Mouse (Mus musculus) intestine, postnatal 0 days (tissue): ENCODE data around the gene Pon2. TPM values are rescaled to one million over a fixed set of nuclear protein-coding genes. Genes with fewer than 3 reads are reported as not detected.
"Not testable (repeated sequence)": the region's sequence is repeated elsewhere in the genome, so short reads cannot be mapped to it uniquely, and the experiment has no call there.

ENCODE experiments used
- ATAC-seq: fragments of 200-750 bp; cut with Nextera tagmentation; 2 replicates; pipeline ENCODE4 v1.8.0; 2017; ENCODE audit warnings: mild to moderate bottlenecking, moderate TSS enrichment, moderate library complexity
- H3K27ac ChIP-seq: fragments of 300-500 bp; sonication (generic); 2 replicates; pipeline ENCODE4 v1.5.1; 2014; ENCODE audit warnings: mild to moderate bottlenecking, low read depth, low read length, moderate library complexity
- H3K27me3 ChIP-seq: fragments of 300-500 bp; sonication (generic); replicated peaks from 2 replicates; pipeline ENCODE4 v1.6.1; 2014; ENCODE audit warnings: low read length, mixed read lengths; ENCODE audit not compliant: control insufficient read depth, insufficient read depth
- H3K36me3 ChIP-seq: fragments of 300-500 bp; sonication (generic); 2 replicates; pipeline ENCODE4 v1.6.1; 2014; ENCODE audit warnings: mild to moderate bottlenecking, moderate library complexity; ENCODE audit not compliant: control insufficient read depth, insufficient read depth
- H3K4me1 ChIP-seq: fragments of 300-500 bp; sonication (generic); replicated peaks from 2 replicates; pipeline ENCODE4 v1.6.1; 2014; ENCODE audit warnings: antibody characterized with exemption, low read length, mixed read lengths; ENCODE audit not compliant: control insufficient read depth, insufficient read depth
- H3K4me2 ChIP-seq: fragments of 300-500 bp; sonication (generic); replicated peaks from 2 replicates; pipeline ENCODE4 v1.6.1; 2014; ENCODE audit warnings: low read depth, mild to moderate bottlenecking, moderate library complexity
- H3K4me3 ChIP-seq: fragments of 300-500 bp; sonication (generic); 2 replicates; pipeline ENCODE4 v1.5.1; 2014; ENCODE audit warnings: low read depth, low read length
- H3K9ac ChIP-seq: fragments of 300-500 bp; sonication (generic); 2 replicates; pipeline ENCODE4 v1.6.1; 2014; ENCODE audit warnings: mild to moderate bottlenecking, low read depth, low read length
- H3K9me3 ChIP-seq: fragments of 300-500 bp; sonication (generic); 2 replicates; pipeline ENCODE4 v1.6.1; 2016; ENCODE audit warnings: mixed run types; ENCODE audit not compliant: control insufficient read depth
- CTCF ChIP-seq: sonication (generic); IDR thresholded peaks from 2 replicates; pipeline ENCODE4 v1.5.1; 2016; ENCODE audit warnings: low read depth, mild to moderate bottlenecking, control low read depth, antibody characterized with exemption, moderate library complexity
- WGBS: fragments of 180-500 bp; shearing (Covaris S2); extraction: QIAGEN DNeasy Blood & Tissue Kit; methylation state at CpG from one replicate; pipeline ENCODE4 v1.1.7; 2014; 5-methylcytosine and 5-hydroxymethylcytosine counted together
- polyA plus RNA-seq: library from polyadenylated mRNA; unstranded; fragments of >200 nt; fragmentation: Nextera tagmentation; extraction: Ambion mirVana; gene quantifications from 2 replicates; pipeline ENCODE4 v1.2.1, GENCODE M21; 2015

Gene Pon2
- 179 and 207 TPM in 2 replicates for polyA plus RNA-seq

DNA sequence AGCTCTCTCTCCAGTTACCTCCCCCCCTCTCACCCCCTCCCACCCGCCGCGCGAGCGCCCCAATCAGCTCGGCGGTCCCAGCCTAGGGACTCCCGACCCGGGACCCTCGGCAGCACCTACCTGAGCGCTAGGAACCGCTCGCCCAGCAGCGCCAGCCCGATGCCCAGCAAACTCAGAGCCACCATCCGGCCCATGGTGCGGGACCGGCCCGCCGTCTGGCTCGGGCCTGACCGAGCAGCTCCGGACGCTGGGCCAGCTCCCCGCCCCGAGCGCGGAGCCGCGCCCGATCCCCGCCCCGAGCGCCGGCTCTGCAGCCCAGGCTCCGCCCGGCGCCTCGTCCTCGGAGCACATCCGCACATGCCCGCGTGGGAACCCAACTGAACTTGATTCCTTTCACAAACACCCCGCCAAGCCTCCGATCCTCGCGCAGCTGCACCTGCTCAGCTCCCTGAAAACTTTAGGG is at the start of gene Pon2:
Pon2 (minus strand) TSS at position 364 of the 463 bp plus-strand sequence.
- peaks cover 4% of the 10 kb centered on the region; the same call in 1 of the 2 replicates for H3K4me1 ChIP-seq
- peak within 1 kb of the TSS; percentile 81 for H3K4me3 ChIP-seq
- peak within 1 kb of the TSS; percentile 98 for H3K27ac ChIP-seq
- no peak for TF ChIP-seq CTCF
- no peaks in the 10 kb centered on the region for H3K9me3 ChIP-seq
- under 1% methylated on average over 40 of the region's 47 CpGs for whole genome bisulfite sequencing
- H3K9ac ChIP-seq: peak within 1 kb of the TSS; percentile 91
- no peaks in the 10 kb centered on the region for H3K27me3 ChIP-seq
- peak within 1 kb of the TSS; percentile 68 for H3K4me2 ChIP-seq
- peak; percentile 89 for ATAC-seq
- H3K36me3 ChIP-seq: peaks cover 9% of the 10 kb centered on the region; the same call in 1 of the 2 replicates

DNA sequence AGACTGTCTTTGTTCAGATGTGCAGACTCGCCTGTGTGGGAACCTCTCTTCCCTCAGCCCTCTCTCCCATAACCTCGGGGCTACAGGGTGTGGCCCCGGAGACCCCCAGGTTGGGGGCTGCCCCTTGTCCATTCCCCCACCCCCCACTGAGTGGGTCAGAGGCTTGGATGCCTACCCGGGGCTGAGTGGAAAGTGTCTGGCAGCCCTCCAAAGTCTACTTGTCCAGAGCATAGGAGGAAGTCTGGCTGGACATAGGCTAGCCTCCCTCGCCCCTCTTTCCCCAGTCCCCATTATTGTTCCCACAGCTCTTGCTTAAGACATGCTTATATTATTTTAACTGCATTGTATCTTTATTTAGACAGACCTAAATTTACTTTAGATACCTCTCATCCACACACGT is 46.0 kb upstream of the Pon2 start:
- no peaks in the 10 kb centered on the region for H3K9me3 ChIP-seq
- no peaks in the 10 kb centered on the region for H3K4me1 ChIP-seq
- no peak overlapping the region for H3K4me2 ChIP-seq
- H3K9ac ChIP-seq: no peak overlapping the region
- H3K36me3 ChIP-seq: no peaks in the 10 kb centered on the region
- no peak for TF ChIP-seq CTCF
- ATAC-seq: no peak
- no peak overlapping the region for H3K4me3 ChIP-seq
- WGBS: 65% methylated on average over 6 of the region's 6 CpGs
- no peaks in the 10 kb centered on the region for H3K27me3 ChIP-seq
- no peak overlapping the region for H3K27ac ChIP-seq

DNA sequence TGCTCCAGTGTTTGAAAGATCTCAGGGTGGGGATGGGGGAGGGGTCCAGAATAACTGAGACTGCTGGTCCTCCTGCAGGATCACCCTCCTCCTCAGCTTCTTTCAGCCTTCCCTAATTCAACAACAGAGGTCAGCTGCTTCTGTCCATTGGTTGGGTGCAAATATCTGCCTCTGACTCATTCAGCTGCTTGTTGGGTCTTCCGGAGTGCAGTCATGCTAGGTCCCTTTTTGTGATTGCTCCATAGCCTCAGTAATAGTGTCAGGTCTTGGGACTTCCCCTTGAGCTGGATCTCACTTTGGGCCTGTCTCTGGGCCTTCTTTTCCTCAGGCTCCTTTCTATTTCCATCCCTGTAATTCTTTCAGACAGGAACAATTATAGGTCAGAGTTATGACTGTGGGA is 41.0 kb upstream of the Pon2 start:
- H3K9ac ChIP-seq, H3K27ac ChIP-seq, H3K9me3 ChIP-seq, H3K36me3 ChIP-seq, H3K27me3 ChIP-seq, H3K4me2 ChIP-seq, H3K4me1 ChIP-seq, H3K4me3 ChIP-seq, ATAC-seq: not testable (repeated sequence)
- 85% methylated on average over 1 of the region's 1 CpGs for WGBS

DNA sequence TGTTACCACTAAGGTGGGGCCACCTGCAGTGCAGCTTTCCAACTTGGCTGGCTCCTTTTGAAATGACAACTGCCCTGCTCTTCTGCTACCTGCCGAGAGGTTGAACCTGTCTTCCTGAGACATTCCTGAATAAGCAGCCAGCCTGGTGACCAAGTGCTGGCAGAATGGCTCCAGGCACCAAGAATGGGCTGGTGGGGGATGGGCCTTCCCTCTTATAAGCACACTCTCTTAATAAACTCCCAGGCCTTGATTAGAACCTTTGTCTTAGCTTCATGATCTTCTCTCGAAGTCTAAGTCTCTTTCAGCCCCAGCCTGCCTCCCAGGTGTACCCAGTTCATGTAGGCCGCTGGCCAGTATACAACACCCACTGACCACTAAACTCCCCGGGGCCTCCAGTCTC is 40.5 kb upstream of the Pon2 start:
- H3K27me3 ChIP-seq, H3K27ac ChIP-seq, H3K9ac ChIP-seq, H3K4me1 ChIP-seq, ATAC-seq, H3K4me2 ChIP-seq, H3K9me3 ChIP-seq, H3K36me3 ChIP-seq, H3K4me3 ChIP-seq: not testable (repeated sequence)
- WGBS: 90% methylated on average over 4 of the region's 4 CpGs

DNA sequence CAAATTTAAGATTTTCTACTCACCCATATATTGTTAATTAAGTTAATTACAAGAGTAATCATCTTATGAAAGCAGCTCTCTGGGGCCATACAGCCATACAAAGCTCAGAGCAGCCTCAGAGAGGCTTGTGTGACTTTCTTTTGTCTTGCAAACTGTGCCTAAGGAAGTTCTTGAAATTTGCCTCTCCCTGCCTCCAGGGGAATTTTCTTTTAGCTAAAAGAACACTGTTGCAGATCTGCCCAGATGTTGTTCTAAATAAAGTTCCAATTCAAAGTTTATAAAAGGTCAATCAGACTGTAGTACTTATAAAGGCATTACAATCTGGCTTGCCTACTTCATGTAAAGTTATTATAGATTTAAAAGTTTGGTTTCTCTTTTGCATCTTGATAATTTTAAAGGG is 37.8 kb upstream of the Pon2 start:
- H3K27ac ChIP-seq, H3K9ac ChIP-seq, H3K27me3 ChIP-seq, H3K4me2 ChIP-seq, H3K4me1 ChIP-seq, H3K4me3 ChIP-seq, ATAC-seq, H3K36me3 ChIP-seq, H3K9me3 ChIP-seq: not testable (repeated sequence)

DNA sequence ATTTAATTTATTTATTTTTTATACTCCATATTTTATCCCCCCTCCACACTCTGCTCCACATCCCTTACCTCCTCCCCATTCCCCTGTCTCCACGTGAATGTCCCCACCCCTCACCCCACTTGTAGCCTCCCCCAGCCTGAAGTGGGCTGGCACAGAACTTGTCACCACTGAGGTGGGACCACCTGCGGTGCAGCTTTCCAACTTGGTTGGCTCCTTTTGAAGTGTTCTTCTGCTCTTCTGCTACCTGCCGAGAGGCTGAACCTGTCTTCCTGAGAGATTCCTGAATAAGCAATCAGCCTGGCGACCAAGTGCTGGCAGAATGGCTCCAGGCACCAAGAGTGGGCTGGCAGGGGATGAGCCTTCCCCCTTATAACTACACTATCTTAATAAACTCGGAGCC is 35.8 kb upstream of the Pon2 start:
- 74% methylated on average over 5 of the region's 5 CpGs for WGBS
- no peak overlapping the region for H3K27ac ChIP-seq
- ATAC-seq: no peak
- H3K9me3 ChIP-seq: no peaks in the 10 kb centered on the region
- H3K36me3 ChIP-seq: no peaks in the 10 kb centered on the region
- no peak overlapping the region for H3K4me3 ChIP-seq
- H3K4me2 ChIP-seq: no peak overlapping the region
- no peak for TF ChIP-seq CTCF
- H3K9ac ChIP-seq: no peak overlapping the region
- H3K27me3 ChIP-seq: no peaks in the 10 kb centered on the region
- no peaks in the 10 kb centered on the region for H3K4me1 ChIP-seq

DNA sequence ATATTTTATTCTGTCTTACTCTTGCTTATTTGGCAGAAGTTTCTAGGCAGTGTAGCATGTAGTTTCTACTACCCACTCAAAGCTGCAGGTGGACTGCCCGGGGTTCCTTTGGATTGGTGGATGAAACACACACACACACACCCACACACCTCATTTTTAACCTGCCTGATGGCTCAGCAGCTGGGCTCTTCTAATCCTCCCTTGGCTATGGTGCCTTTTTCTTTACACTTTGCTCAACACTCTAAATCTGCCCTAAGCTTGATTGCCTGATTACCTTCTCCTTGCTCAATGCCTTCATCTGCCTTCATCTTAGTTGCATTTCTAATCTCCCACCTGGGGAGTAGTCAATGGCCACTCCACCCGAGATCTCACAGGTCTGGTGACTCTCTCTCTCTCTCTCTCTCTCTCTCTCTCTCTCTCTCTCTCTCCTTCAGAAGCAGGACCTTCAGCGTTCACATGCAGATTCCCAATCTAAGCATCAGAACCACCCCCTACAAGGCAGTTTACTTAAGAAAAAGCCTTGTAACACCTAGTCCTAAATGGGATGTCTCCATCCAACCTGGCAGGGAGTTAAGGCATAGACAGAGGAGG is 34.4 kb upstream of the Pon2 start:
- Histone ChIP-seq H3K9me3 (no peaks in the 10 kb centered on the region), H3K27me3 (no peaks in the 10 kb centered on the region), H3K9ac (no peak overlapping the region), H3K36me3 (no peaks in the 10 kb centered on the region), H3K27ac (no peak overlapping the region), H3K4me2 (no peak overlapping the region), H3K4me3 (no peak overlapping the region), H3K4me1 (no peaks in the 10 kb centered on the region)
- TF ChIP-seq CTCF: no peak
- WGBS: 69% methylated on average over 3 of the region's 3 CpGs
- no peak for ATAC-seq
